Mouse (Mus musculus) midbrain, embryonic 11.5 days (tissue): ENCODE data around the gene Zfp607b. TPM values are rescaled to one million over a fixed set of nuclear protein-coding genes. Genes with fewer than 3 reads are reported as not detected.
A peak's percentile ranks its signal among the peaks of the same experiment; 100 is the strongest.

Experiments used
- ATAC-seq: fragments of 200-750 bp; cut with Nextera tagmentation; 2 replicates; pipeline ENCODE4 v1.8.0; 2017; ENCODE audit warnings: moderate TSS enrichment, moderate library complexity; ENCODE audit not compliant: low FRiP score
- DNase-seq: peaks from one replicate; pipeline ENCODE4 v3.0.0; 2015; ENCODE audit warnings: low spot score; ENCODE audit errors: missing footprints
- H3K27ac ChIP-seq: fragments of 300-500 bp; sonication (generic); 2 replicates; pipeline ENCODE4 v1.5.1; 2014; ENCODE audit warnings: low read depth, low read length
- H3K27me3 ChIP-seq: fragments of 300-500 bp; sonication (generic); 2 replicates; pipeline ENCODE4 v1.6.1; 2014; ENCODE audit warnings: mild to moderate bottlenecking, low read length, moderate library complexity, mixed read lengths; ENCODE audit not compliant: control insufficient read depth, insufficient read depth
- H3K36me3 ChIP-seq: fragments of 300-500 bp; sonication (generic); 2 replicates; pipeline ENCODE4 v1.6.1; 2014; ENCODE audit warnings: mild to moderate bottlenecking, low read length, moderate library complexity, mixed read lengths; ENCODE audit not compliant: control insufficient read depth, insufficient read depth
- H3K4me1 ChIP-seq: fragments of 300-500 bp; sonication (generic); 2 replicates; pipeline ENCODE4 v1.6.1; 2014; ENCODE audit warnings: low read length; ENCODE audit not compliant: control insufficient read depth, insufficient read depth
- H3K4me2 ChIP-seq: fragments of 300-500 bp; sonication (generic); 2 replicates; pipeline ENCODE4 v1.6.1; 2014; ENCODE audit warnings: mild to moderate bottlenecking, moderate library complexity
- H3K4me3 ChIP-seq: fragments of 300-500 bp; sonication (generic); 2 replicates; pipeline ENCODE4 v1.5.1; 2014; ENCODE audit warnings: low read depth, low read length
- H3K9ac ChIP-seq: fragments of 300-500 bp; sonication (generic); 2 replicates; pipeline ENCODE4 v1.6.1; 2014; ENCODE audit warnings: low read length
- H3K9me3 ChIP-seq: fragments of 300-500 bp; sonication (generic); 2 replicates; pipeline ENCODE4 v1.6.1; 2016; ENCODE audit warnings: low read length; ENCODE audit not compliant: control insufficient read depth
- WGBS: fragments of 180-500 bp; shearing (Covaris S2); extraction: QIAGEN DNeasy Blood & Tissue Kit; methylation state at CpG from one replicate; pipeline ENCODE4 v1.1.7; 2014; 5-methylcytosine and 5-hydroxymethylcytosine counted together
- polyA plus RNA-seq: library from polyadenylated mRNA; unstranded; fragments of >200 nt; fragmentation: Nextera tagmentation; extraction: Ambion mirVana; gene quantifications from 2 replicates; pipeline ENCODE4 v1.2.1, GENCODE M21; 2014

Gene Zfp607b
- polyA plus RNA-seq, 1 experiment from 2014 or later: 9.3 TPM

DNA sequence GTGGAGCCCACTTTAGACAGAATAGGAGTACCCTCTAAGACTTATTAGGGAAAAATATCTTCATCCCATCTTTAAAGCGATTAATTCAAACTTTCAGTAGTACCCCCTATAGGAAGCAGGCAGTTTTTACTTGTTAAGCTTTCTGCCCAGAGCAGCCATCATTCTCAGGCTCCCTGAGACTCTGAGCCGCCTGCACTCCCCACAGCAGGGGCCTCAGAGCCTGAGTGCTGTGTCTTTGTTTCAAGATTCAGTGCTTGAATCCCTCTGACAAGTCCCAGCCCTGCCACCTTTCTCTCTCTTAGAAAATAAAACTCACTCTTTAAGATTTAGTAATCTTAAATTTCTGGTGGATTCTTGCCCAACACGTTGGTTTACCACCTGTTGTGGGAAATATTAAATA lies 7.6 kb downstream of the Zfp607b start:
- Histone ChIP-seq H3K9ac (no peak overlapping the region), H3K4me3 (no peak overlapping the region), H3K4me2 (no peak overlapping the region), H3K9me3 (no peaks in the 10 kb centered on the region), H3K36me3 (no peaks in the 10 kb centered on the region; the same call in 1 of the 2 replicates), H3K27me3 (no peaks in the 10 kb centered on the region), H3K27ac (no peak overlapping the region), H3K4me1 (no peaks in the 10 kb centered on the region)
- ATAC-seq (no peak), DNase-seq (no peak)
- 24% methylated on average over 3 of the region's 3 CpGs for WGBS

DNA sequence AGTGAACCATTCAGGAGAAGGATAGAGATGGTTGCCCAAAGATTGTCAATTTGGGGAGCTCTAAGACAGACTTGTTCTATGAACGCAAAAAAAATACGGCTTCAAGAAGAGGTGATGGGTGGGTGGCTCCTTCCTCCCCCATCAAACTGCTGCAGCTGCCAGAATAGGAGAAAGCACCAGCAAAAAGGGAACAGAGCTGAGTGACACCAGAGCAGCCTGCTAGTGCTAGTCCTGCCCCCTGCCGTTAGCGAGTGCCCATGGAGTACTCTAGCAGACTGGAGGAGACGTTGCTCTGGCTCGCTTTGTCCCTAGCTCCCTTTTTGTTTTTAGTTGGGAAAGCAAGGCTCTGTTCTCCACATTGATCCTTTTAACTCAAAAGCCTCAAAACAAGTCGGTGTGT lies 21.3 kb downstream of the Zfp607b start:
- Histone ChIP-seq H3K9me3 (peaks cover 11% of the 10 kb centered on the region; the same call in 1 of the 2 replicates), H3K36me3 (no peaks in the 10 kb centered on the region), H3K4me2 (no peak overlapping the region), H3K27me3 (no peaks in the 10 kb centered on the region), H3K9ac (no peak overlapping the region), H3K27ac (no peak overlapping the region), H3K4me3 (no peak overlapping the region), H3K4me1 (no peaks in the 10 kb centered on the region)
- ATAC-seq (no peak), DNase-seq (no peak)
- 88% methylated on average over 7 of the region's 7 CpGs for WGBS

DNA sequence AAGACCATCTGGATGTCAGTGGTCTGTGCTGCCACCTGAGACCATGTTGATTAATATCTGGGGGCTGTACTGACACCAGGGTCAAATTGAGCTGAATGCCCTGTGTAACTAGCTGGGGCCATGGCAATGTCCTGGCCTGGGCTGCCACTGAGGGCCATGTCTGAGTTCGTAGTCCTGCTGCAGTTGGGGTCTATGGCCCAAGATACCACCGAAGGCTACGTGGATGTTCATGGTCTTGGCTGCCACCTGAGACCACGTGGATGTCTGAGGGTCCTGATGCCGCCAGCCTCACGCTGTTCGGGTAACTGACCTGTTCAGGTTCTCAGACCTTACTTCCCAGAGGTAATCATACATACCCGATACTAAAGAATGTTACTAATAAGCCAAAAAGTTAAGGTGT lies 32.8 kb downstream of the Zfp607b start:
- no peaks in the 10 kb centered on the region for H3K4me1 ChIP-seq
- no peak overlapping the region for H3K4me2 ChIP-seq
- H3K4me3 ChIP-seq: no peak overlapping the region
- no peak overlapping the region for H3K9ac ChIP-seq
- no peak for DNase-seq
- no peaks in the 10 kb centered on the region for H3K9me3 ChIP-seq
- WGBS: 88% methylated on average over 8 of the region's 8 CpGs
- H3K27ac ChIP-seq: no peak overlapping the region
- ATAC-seq: no peak
- H3K27me3 ChIP-seq: no peaks in the 10 kb centered on the region
- no peaks in the 10 kb centered on the region for H3K36me3 ChIP-seq

DNA sequence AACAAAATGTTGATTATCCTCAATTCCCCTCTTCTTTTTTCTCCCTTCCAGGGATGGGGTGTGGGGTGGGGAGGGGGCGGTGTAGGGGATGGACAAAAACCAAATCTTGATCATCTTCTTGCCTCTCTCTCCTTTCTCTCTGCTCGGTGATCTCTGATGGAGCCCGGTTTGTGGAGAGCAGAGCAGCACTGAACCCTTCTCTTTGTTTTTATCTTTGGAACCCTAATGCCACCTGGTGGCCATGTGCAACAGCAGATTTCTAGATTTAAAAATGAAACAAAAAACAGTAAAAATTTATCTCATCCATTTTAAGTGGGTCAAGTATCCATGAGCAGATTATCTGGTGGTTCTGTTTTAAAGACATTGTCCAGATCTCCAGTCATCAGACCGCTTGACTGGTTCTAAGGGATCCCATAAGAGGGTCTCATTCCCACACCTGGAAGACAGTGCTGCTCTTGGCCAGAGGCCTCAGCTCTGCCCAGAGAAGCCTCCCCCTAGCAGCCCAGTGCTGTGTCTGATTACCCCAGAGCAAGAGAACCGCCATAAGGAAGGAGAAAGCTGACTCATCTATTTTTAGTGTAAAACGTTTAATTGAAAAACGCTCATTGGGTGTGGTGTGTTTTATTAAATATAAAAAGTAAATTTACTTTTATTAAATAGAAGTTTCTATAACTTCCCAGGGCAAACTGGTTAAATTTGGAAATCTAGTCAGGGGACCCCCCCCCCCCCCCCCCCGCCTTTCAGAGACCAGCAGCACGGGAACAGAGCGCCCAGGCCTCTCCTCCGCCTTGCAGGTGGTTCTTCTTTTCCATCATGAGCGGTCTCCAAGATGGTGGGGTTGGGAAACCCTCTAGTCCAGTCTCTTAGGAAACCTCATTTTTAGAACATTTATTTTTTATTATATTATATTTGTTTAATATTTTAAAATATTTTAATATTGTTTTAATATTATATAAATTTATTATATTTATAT lies 36.7 kb downstream of the Zfp607b start:
- peak overlapping the region; percentile 36 for H3K9ac ChIP-seq
- no peaks in the 10 kb centered on the region for H3K36me3 ChIP-seq
- H3K4me2 ChIP-seq: no peak overlapping the region

DNA sequence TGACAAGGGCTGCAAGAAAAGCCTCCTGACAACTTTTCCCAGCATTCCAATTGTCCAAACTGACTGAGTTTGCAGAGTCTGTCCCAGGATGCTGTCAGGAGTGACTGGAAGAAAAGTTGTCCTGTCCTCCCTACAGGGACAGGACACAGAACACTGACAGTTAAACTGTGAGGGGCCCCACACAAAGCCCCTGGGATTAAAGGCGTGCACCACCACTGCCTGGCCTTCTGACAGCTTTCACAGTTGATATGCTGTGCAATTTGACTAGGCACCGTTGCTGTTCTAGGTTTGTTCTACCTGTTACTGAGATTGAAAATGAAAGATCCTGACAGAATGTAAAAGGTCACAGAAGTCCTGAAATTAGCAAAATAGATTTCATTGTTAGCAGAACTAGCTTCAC lies 38.3 kb downstream of the Zfp607b start:
- no peaks in the 10 kb centered on the region for H3K9me3 ChIP-seq
- 58% methylated on average over 2 of the region's 2 CpGs for WGBS

More for the DNA sequence above, 36.7 kb downstream of the Zfp607b start:
- Histone ChIP-seq H3K4me3 (no peak overlapping the region), H3K27me3 (no peaks in the 10 kb centered on the region), H3K27ac (no peak overlapping the region), H3K9me3 (no peaks in the 10 kb centered on the region), H3K4me1 (no peaks in the 10 kb centered on the region; the same call in 1 of the 2 replicates)
- ATAC-seq (peak; percentile 82), DNase-seq (peak; percentile 90)
- 47% methylated on average over 12 of the region's 12 CpGs for WGBS

DNA sequence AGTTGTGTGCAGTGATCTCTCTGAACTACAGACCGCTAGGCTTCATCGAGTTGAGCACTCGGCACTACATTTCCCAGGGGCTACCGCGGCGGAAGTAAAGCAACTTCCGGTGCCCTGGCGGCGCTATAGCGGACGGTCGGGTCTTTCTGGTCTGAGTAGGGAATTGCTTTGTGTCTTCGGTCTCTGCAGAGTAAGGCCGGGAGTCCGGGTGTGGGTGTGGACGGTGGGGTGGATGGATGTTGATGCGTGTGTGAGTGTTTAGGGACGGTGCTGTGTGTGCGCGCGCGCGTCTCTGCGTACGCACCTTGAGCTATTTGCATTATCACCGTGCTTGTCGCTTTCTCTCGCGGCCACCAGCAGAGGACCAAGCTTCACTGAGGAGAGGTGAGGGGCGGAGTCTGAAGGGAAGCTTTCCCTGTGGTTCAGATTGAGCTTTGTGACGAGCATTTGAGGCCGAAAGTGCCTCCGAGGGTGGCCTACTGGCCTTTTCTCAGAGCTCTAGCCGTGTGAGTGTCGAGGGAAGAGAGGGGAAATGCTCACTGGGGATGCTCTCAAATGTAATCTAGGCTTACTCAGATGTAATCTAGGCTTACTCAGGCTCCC lies 42.2 kb downstream of the Zfp607b start, which contains the start of gene Zfp60:
TSS of gene Zfp60 (plus strand) at position 109 of the 603 bp plus-strand sequence.
- ATAC-seq (peak; percentile 93), DNase-seq (peak; percentile 99)
- Histone ChIP-seq H3K27me3 (no peaks in the 10 kb centered on the region), H3K4me2 (peak within 1 kb of the TSS; percentile 57), H3K27ac (peak within 1 kb of the TSS; percentile 96), H3K9me3 (no peaks in the 10 kb centered on the region), H3K4me3 (peak within 1 kb of the TSS; percentile 67), H3K9ac (peak within 1 kb of the TSS; percentile 86), H3K36me3 (no peaks in the 10 kb centered on the region), H3K4me1 (peaks cover 21% of the 10 kb centered on the region)
- WGBS: under 1% methylated on average over 35 of the region's 35 CpGs

More for the DNA sequence above, 38.3 kb downstream of the Zfp607b start:
- Histone ChIP-seq H3K4me2 (no peak overlapping the region), H3K27ac (no peak overlapping the region), H3K9ac (no peak overlapping the region), H3K27me3 (no peaks in the 10 kb centered on the region), H3K4me1 (peaks cover 4% of the 10 kb centered on the region), H3K4me3 (no peak overlapping the region), H3K36me3 (no peaks in the 10 kb centered on the region)
- no peak for DNase-seq
- ATAC-seq: no peak

DNA sequence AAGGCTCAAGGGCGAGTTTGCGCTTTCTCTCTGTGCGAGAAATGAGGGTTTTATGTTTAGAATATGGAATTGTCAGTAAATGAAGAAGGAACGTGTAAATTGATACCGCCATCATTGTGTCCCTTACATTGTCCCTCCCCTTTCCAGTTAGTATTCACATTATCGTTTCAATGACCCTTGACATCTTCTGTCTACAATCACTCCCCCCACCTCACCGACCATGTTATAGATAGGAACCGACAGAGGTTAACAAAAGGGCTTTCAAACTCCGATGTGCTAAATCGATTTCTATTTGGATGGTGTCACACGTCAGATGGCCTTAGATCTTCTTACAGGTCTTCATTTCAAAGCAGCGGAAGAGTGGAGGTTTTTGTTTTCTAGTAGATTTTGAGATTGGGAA lies 42.8 kb downstream of the Zfp607b start:
- H3K4me2 ChIP-seq: peak overlapping the region; percentile 57
- ATAC-seq (peak; percentile 23; the same call in 1 of the 2 replicates), DNase-seq (no peak)
- no peaks in the 10 kb centered on the region for H3K27me3 ChIP-seq
- no peaks in the 10 kb centered on the region for H3K36me3 ChIP-seq
- peak overlapping the region; percentile 67 for H3K4me3 ChIP-seq
- WGBS: 4% methylated on average over 12 of the region's 12 CpGs
- H3K27ac ChIP-seq: peak overlapping the region; percentile 96
- peak overlapping the region; percentile 86 for H3K9ac ChIP-seq
- H3K4me1 ChIP-seq: peaks cover 21% of the 10 kb centered on the region
- no peaks in the 10 kb centered on the region for H3K9me3 ChIP-seq

DNA sequence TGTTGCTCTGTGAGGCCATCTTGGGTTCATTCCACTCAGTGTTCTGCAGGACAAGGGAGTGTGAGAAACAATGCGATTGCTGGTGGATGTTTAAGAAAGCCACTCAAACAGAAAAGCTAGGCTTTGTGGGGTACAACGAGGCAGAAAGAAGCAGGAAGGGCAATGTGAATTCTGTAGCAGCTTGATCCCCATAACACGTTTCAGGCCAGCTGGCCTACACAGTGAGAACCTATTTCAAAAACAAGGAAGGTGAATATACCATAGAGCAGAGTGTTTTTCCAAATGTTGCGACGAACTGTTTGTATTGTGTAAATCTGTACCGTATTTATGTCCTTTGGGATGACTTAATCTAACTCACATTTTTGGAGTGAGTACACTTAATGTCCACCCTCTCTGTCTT lies 43.4 kb downstream of the Zfp607b start:
- Histone ChIP-seq H3K4me1 (peaks cover 21% of the 10 kb centered on the region), H3K27me3 (no peaks in the 10 kb centered on the region), H3K4me3 (peak overlapping the region; percentile 67), H3K36me3 (no peaks in the 10 kb centered on the region), H3K9me3 (no peaks in the 10 kb centered on the region), H3K4me2 (peak overlapping the region; percentile 57), H3K27ac (peak overlapping the region; percentile 96; the same call in 1 of the 2 replicates), H3K9ac (peak overlapping the region; percentile 86)
- ATAC-seq (no peak), DNase-seq (peak; percentile 90)
- 68% methylated on average over 6 of the region's 6 CpGs for WGBS

DNA sequence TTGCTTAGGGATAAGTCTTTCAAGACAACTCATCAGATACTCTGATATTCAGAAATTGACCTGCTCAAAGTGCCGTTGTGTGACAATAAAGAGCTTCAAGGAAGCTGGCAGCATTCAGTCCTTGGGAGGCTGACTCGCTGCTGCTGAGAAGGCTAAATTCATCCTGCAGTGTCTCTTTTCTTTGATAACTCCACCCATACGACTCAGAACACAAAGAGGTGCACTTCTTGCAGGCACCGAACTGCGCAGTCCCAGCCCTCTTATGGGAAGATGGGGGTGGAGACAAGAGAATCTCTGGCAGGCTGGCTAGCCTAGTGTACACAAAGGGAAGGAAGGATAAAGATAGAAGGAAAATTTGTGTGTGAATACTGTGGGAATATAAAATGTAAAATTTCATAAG lies 46.3 kb downstream of the Zfp607b start:
- peaks cover 14% of the 10 kb centered on the region for H3K36me3 ChIP-seq
- WGBS: 17% methylated on average over 5 of the region's 5 CpGs
- peak overlapping the region; percentile 24; the same call in 1 of the 2 replicates for H3K4me2 ChIP-seq
- DNase-seq: no peak
- H3K27ac ChIP-seq: peak overlapping the region; percentile 50; the same call in 1 of the 2 replicates
- H3K27me3 ChIP-seq: no peaks in the 10 kb centered on the region
- peaks cover 21% of the 10 kb centered on the region for H3K4me1 ChIP-seq
- H3K4me3 ChIP-seq: no peak overlapping the region
- H3K9ac ChIP-seq: peak overlapping the region; percentile 4; the same call in 1 of the 2 replicates
- no peaks in the 10 kb centered on the region; the same call in 1 of the 2 replicates for H3K9me3 ChIP-seq
- no peak for ATAC-seq
